Mouse (Mus musculus) heart, postnatal 0 days (tissue): ENCODE measurements at regions not wholly inside any gene's neighbourhood (a gene's known extent, or its start where the extent isn't known, plus 50 kb on each side); places are given as distances from the start of the nearest gene placed in this dataset.

Experiments used
- CTCF ChIP-seq: IDR thresholded peaks from 2 replicates; pipeline ENCODE4 v1.5.1; 2016; ENCODE audit warnings: antibody characterized with exemption, control low read depth, low read depth
- EP300 ChIP-seq: IDR thresholded peaks from 2 replicates; pipeline ENCODE4 v1.6.1; 2016; ENCODE audit warnings: antibody characterized with exemption, low read depth

DNA sequence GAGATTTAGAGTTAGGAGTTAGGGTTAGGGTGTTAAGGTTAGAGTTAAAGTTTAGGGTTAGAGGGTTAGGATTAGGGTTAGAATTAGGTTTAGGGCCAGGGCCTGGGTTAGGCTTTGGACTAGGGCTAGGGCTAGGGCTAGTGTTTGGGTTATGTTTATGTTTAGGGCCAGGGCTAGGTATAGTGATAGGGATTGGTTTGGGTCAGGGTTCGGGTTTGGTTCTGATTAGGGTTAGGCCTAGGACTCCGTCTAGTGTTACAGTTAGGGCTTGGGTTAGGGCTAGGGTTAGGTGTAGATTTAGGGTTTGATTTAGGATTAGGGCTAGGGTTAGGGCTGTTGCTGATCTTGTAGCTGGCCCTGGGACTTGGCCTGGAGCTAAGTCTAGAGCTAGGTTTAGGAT is 50.5 kb upstream of the Cr2 start:
- TF ChIP-seq CTCF (no peak), EP300 (no peak)
